Mouse (Mus musculus) limb, embryonic 14.5 days (tissue): ENCODE measurements around the gene Tead4. TPM values are rescaled to one million over a fixed set of nuclear protein-coding genes. Genes with fewer than 3 reads are reported as not detected.

Experiments
- ATAC-seq: fragments of 200-750 bp; cut with Nextera tagmentation; 2 replicates; pipeline ENCODE4 v1.8.0; 2017; ENCODE audit warnings: low read depth, moderate number of reproducible peaks, moderate TSS enrichment; ENCODE audit not compliant: low FRiP score
- DNase-seq: peaks from one replicate; pipeline ENCODE4 v3.0.0-alpha.2; 2015; ENCODE audit warnings: low spot score
- H3K27ac ChIP-seq: fragments of 300-500 bp; sonication (generic); replicated peaks from 2 replicates; pipeline ENCODE4 v1.5.1; 2014; ENCODE audit warnings: low read depth, mild to moderate bottlenecking, low read length, moderate library complexity, mixed read lengths
- H3K27me3 ChIP-seq: fragments of 300-500 bp; sonication (generic); 2 replicates; pipeline ENCODE4 v1.6.1; 2014; ENCODE audit warnings: low read length, mixed read lengths; ENCODE audit not compliant: control insufficient read depth, insufficient read depth
- H3K36me3 ChIP-seq: fragments of 300-500 bp; sonication (generic); 2 replicates; pipeline ENCODE4 v1.6.1; 2014; ENCODE audit warnings: mild to moderate bottlenecking, low read length, moderate library complexity, mixed read lengths; ENCODE audit not compliant: control insufficient read depth, insufficient read depth
- H3K4me1 ChIP-seq: fragments of 300-500 bp; sonication (generic); 2 replicates; pipeline ENCODE4 v1.6.1; 2014; ENCODE audit warnings: antibody characterized with exemption, low read length, mixed read lengths; ENCODE audit not compliant: control insufficient read depth, insufficient read depth
- H3K4me2 ChIP-seq: fragments of 300-500 bp; sonication (generic); replicated peaks from 2 replicates; pipeline ENCODE4 v1.6.1; 2014; ENCODE audit warnings: low read depth, mild to moderate bottlenecking, low read length, moderate library complexity; ENCODE audit not compliant: severe bottlenecking
- H3K4me3 ChIP-seq: fragments of 300-500 bp; sonication (generic); replicated peaks from 2 replicates; pipeline ENCODE4 v1.5.1; 2014; ENCODE audit warnings: low read length
- H3K9ac ChIP-seq: fragments of 300-500 bp; sonication (generic); 2 replicates; pipeline ENCODE4 v1.6.1; 2014; ENCODE audit warnings: mild to moderate bottlenecking, low read depth, low read length, moderate library complexity; ENCODE audit not compliant: severe bottlenecking
- H3K9me3 ChIP-seq: fragments of 300-500 bp; sonication (generic); 2 replicates; pipeline ENCODE4 v1.6.1; 2016; ENCODE audit warnings: low read length; ENCODE audit not compliant: control insufficient read depth
- POLR2A ChIP-seq: fragments of 200-500 bp; IDR thresholded peaks from 2 replicates; pipeline ENCODE4 v1.8.0; 2012; ENCODE audit warnings: inconsistent platforms, mild to moderate bottlenecking, moderate library complexity, borderline replicate concordance; ENCODE audit not compliant: insufficient read depth, insufficient read length; ENCODE audit errors: extremely low read depth
- WGBS: fragments of 180-500 bp; shearing (Covaris S2); extraction: QIAGEN DNeasy Blood & Tissue Kit; methylation state at CpG from one replicate; pipeline ENCODE4 v1.1.7; 2014; 5-methylcytosine and 5-hydroxymethylcytosine counted together
- polyA plus RNA-seq, 2 experiments: library from polyadenylated mRNA; depleted of rRNA in 1 of 2; stranded (reverse) in 1 of 2; unstranded in 1 of 2; fragments of >200 nt; fragmentation: Nextera tagmentation in 1 of 2; extraction: Ambion mirVana in 1 of 2; gene quantifications; 2 replicates each; pipeline versions ENCODE4 v1.2.1 to v1.2.3; 2012 to 2014

Tead4 gene
- polyA plus RNA-seq, 2 experiments, result 4.6 to 5.8 TPM

DNA sequence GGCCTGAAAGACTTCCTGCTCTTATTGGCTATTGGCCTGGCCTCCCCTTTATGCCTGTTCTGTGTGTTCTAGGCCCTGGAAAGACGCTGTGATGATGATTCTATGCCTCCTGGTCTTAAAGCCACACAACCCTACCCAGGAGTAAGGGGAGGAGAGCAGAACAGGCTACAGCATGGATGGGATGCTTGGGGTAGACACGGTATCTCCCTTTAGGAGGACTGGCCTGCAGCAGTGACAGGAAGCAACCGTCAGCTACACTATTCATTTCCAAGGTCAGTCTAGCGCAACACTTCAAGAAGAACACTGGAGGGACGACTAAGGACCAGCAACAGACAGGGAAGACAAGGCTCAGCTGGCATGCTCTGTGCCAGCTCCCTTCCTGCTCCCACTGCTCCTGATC lies 119.4 kb downstream of the Tead4 start:
- Histone ChIP-seq H3K4me2 (no peak overlapping the region), H3K9ac (no peak overlapping the region), H3K27ac (no peak overlapping the region), H3K4me1 (no peaks in the 10 kb centered on the region), H3K9me3 (no peaks in the 10 kb centered on the region), H3K36me3 (no peaks in the 10 kb centered on the region), H3K4me3 (no peak overlapping the region), H3K27me3 (no peaks in the 10 kb centered on the region)
- ATAC-seq, result no peak
- 73% methylated on average over 5 of the region's 5 CpGs for WGBS
- TF ChIP-seq POLR2A, result no peak
- no peak for DNase-seq

- TF ChIP-seq POLR2A, result no peak
- H3K36me3 ChIP-seq, result no peaks in the 10 kb centered on the region
- 100% methylated on average over 1 of the region's 1 CpGs for WGBS
- no peak overlapping the region for H3K4me2 ChIP-seq
- ATAC-seq (no peak), DNase-seq (no peak)
- no peaks in the 10 kb centered on the region for H3K9me3 ChIP-seq
- no peak overlapping the region for H3K4me3 ChIP-seq
- no peak overlapping the region for H3K27ac ChIP-seq
- H3K27me3 ChIP-seq, result no peaks in the 10 kb centered on the region
- no peaks in the 10 kb centered on the region for H3K4me1 ChIP-seq
- no peak overlapping the region for H3K9ac ChIP-seq
Measured at GRCm38 (mm10) chr6:128179651-128180050, 121.0 kb downstream of the Tead4 start.

GRCm38 (mm10) chr6:128179247-128179646 lies 121.4 kb downstream of the Tead4 start:
- 57% methylated on average over 5 of the region's 5 CpGs for WGBS
- ATAC-seq, result no peak

GRCm38 (mm10) chr6:128178681-128179080 lies 121.9 kb downstream of the Tead4 start:
- 97% methylated on average over 2 of the region's 2 CpGs for WGBS
- Histone ChIP-seq H3K9ac (no peak overlapping the region), H3K4me3 (no peak overlapping the region), H3K27ac (no peak overlapping the region), H3K36me3 (no peaks in the 10 kb centered on the region), H3K9me3 (no peaks in the 10 kb centered on the region), H3K4me2 (no peak overlapping the region), H3K4me1 (no peaks in the 10 kb centered on the region), H3K27me3 (no peaks in the 10 kb centered on the region)
- no peak for ATAC-seq
- no peak for DNase-seq
- TF ChIP-seq POLR2A, result no peak

More at GRCm38 (mm10) chr6:128179247-128179646, 121.4 kb downstream of the Tead4 start:
- H3K9me3 ChIP-seq, result no peaks in the 10 kb centered on the region
- TF ChIP-seq POLR2A, result no peak
- DNase-seq, result no peak
- no peaks in the 10 kb centered on the region for H3K27me3 ChIP-seq
- no peak overlapping the region for H3K9ac ChIP-seq
- no peak overlapping the region for H3K4me3 ChIP-seq
- H3K36me3 ChIP-seq, result no peaks in the 10 kb centered on the region
- no peak overlapping the region for H3K27ac ChIP-seq
- no peak overlapping the region for H3K4me2 ChIP-seq
- no peaks in the 10 kb centered on the region for H3K4me1 ChIP-seq

Other genes starting within 250 kb of the Tead4 start
- gene Tspan9, start 157.2 kb downstream of the Tead4 start, polyA plus RNA-seq (2012; rRNA removed), result 151 and 192 TPM in 2 replicates
- gene Tspan9, start 157.2 kb downstream of the Tead4 start, polyA plus RNA-seq (2014; fragmentation: Nextera tagmentation; extraction: Ambion mirVana), result 134 and 141 TPM in 2 replicates
- gene Tulp3, start 55.0 kb upstream of the Tead4 start, polyA plus RNA-seq (2012; rRNA removed), result 49.0 and 56.1 TPM in 2 replicates
- gene Tulp3, start 55.0 kb upstream of the Tead4 start, polyA plus RNA-seq (2014; fragmentation: Nextera tagmentation; extraction: Ambion mirVana), result 20.3 and 24.8 TPM in 2 replicates
- gene Rhno1, start 62.1 kb upstream of the Tead4 start, polyA plus RNA-seq (2012; rRNA removed), result 58.8 and 61.3 TPM in 2 replicates
- gene Rhno1, start 62.1 kb upstream of the Tead4 start, polyA plus RNA-seq (2014; fragmentation: Nextera tagmentation; extraction: Ambion mirVana), result 127 and 138 TPM in 2 replicates
- 81.2 and 93.9 TPM in 2 replicates for gene Foxm1, start 62.1 kb upstream of the Tead4 start, polyA plus RNA-seq (2012; rRNA removed)
- 30.9 and 33.1 TPM in 2 replicates for gene Foxm1, start 62.1 kb upstream of the Tead4 start, polyA plus RNA-seq (2014; fragmentation: Nextera tagmentation; extraction: Ambion mirVana)
- gene Tex52, start 74.6 kb upstream of the Tead4 start, polyA plus RNA-seq (2012; rRNA removed), result 0.77 and 1.1 TPM in 2 replicates
- gene Tex52, start 74.6 kb upstream of the Tead4 start, polyA plus RNA-seq (2014; fragmentation: Nextera tagmentation; extraction: Ambion mirVana), result 0.26 and 0.37 TPM in 2 replicates
- gene Gm44596, start 74.7 kb upstream of the Tead4 start, polyA plus RNA-seq (2012; rRNA removed), result not detected in 2 replicates
- gene Gm44596, start 74.7 kb upstream of the Tead4 start, polyA plus RNA-seq (2014; fragmentation: Nextera tagmentation; extraction: Ambion mirVana), result not detected in 2 replicates
- gene Nrip2, start 98.5 kb upstream of the Tead4 start, polyA plus RNA-seq (2012; rRNA removed), result 5.7 and 6.2 TPM in 2 replicates
- 7.0 and 8.3 TPM in 2 replicates for gene Nrip2, start 98.5 kb upstream of the Tead4 start, polyA plus RNA-seq (2014; fragmentation: Nextera tagmentation; extraction: Ambion mirVana)
- gene Itfg2, start 124.1 kb upstream of the Tead4 start, polyA plus RNA-seq (2012; rRNA removed), result 34.5 and 41.5 TPM in 2 replicates
- 29.0 and 32.1 TPM in 2 replicates for gene Itfg2, start 124.1 kb upstream of the Tead4 start, polyA plus RNA-seq (2014; fragmentation: Nextera tagmentation; extraction: Ambion mirVana)
- gene Fkbp4, start 137.9 kb upstream of the Tead4 start, polyA plus RNA-seq (2012; rRNA removed), result 187 and 227 TPM in 2 replicates
- 297 and 306 TPM in 2 replicates for gene Fkbp4, start 137.9 kb upstream of the Tead4 start, polyA plus RNA-seq (2014; fragmentation: Nextera tagmentation; extraction: Ambion mirVana)
- 0.06 and 0.47 TPM in 2 replicates for gene Pzp, start 225.9 kb upstream of the Tead4 start, polyA plus RNA-seq (2012; rRNA removed)
- gene Pzp, start 225.9 kb upstream of the Tead4 start, polyA plus RNA-seq (2014; fragmentation: Nextera tagmentation; extraction: Ambion mirVana), result not detected in 2 replicates